Mouse (Mus musculus): ENCODE measurements around the gene Nanos3.

Gene Nanos3

GRCm38 (mm10) chr8:84201545-84202245 is 16.7 kb upstream of the Nanos3 start:
- peak; percentile 85 for DNase-seq (ENCODE audit: low spot score)

- peak; percentile 80 for DNase-seq (ENCODE audit: low spot score)
Observed at GRCm38 (mm10) chr8:84200652-84201544, 15.9 kb upstream of the Nanos3 start.

GRCm38 (mm10) chr8:84200126-84200555 is 15.1 kb upstream of the Nanos3 start:
- DNase-seq (ENCODE audit: low spot score) = peak; percentile 59

GRCm38 (mm10) chr8:84199348-84200125 is 14.5 kb upstream of the Nanos3 start:
- no peak for DNase-seq (ENCODE audit: low spot score)

GRCm38 (mm10) chr8:84198871-84199270 is 13.9 kb upstream of the Nanos3 start:
- DNase-seq (ENCODE audit: low spot score) = no peak

- DNase-seq (ENCODE audit: low spot score) = peak; percentile 98
Observed at GRCm38 (mm10) chr8:84197922-84198774, 13.1 kb upstream of the Nanos3 start.

- DNase-seq (ENCODE audit: low spot score) = peak; percentile 96
Observed at GRCm38 (mm10) chr8:84197141-84197921, 12.3 kb upstream of the Nanos3 start.

GRCm38 (mm10) chr8:84194224-84194743 is 9.3 kb upstream of the Nanos3 start:
- no peak for DNase-seq (ENCODE audit: low spot score)

GRCm38 (mm10) chr8:84193566-84193965 is 8.5 kb upstream of the Nanos3 start:
- DNase-seq (ENCODE audit: low spot score) = no peak

- DNase-seq (ENCODE audit: low spot score) = no peak
Observed at GRCm38 (mm10) chr8:84193161-84193560, 8.1 kb upstream of the Nanos3 start.

GRCm38 (mm10) chr8:84192555-84192954 is 7.5 kb upstream of the Nanos3 start:
- DNase-seq (ENCODE audit: low spot score) = peak; percentile 89

- peak; percentile 92 for DNase-seq (ENCODE audit: low spot score)
Observed at GRCm38 (mm10) chr8:84192023-84192422, 7.0 kb upstream of the Nanos3 start.

GRCm38 (mm10) chr8:84190191-84190867 is 5.3 kb upstream of the Nanos3 start:
- peak; percentile 71 for DNase-seq (ENCODE audit: low spot score)

- no peak for DNase-seq (ENCODE audit: low spot score)
Observed at GRCm38 (mm10) chr8:84189603-84190002, 4.6 kb upstream of the Nanos3 start.

- DNase-seq (ENCODE audit: low spot score) = no peak
Observed at GRCm38 (mm10) chr8:84188671-84189070, 3.7 kb upstream of the Nanos3 start.

GRCm38 (mm10) chr8:84187065-84187755 is 2.2 kb upstream of the Nanos3 start:
- peak; percentile 73 for DNase-seq (ENCODE audit: low spot score)

GRCm38 (mm10) chr8:84186547-84186946 is 1.5 kb upstream of the Nanos3 start:
- DNase-seq (ENCODE audit: low spot score) = peak; percentile 86

GRCm38 (mm10) chr8:84184085-84185043 is 653 bp downstream of the Nanos3 start:
- peak; percentile 44 for DNase-seq (ENCODE audit: low spot score)

All from MN1 (cell line).